Mouse (Mus musculus) midbrain, embryonic 12.5 days (tissue): ENCODE data around the gene Olfr266. TPM values are rescaled to one million over a fixed set of nuclear protein-coding genes. Genes with fewer than 3 reads are reported as not detected.

Experiments used
- ATAC-seq: fragments of 200-750 bp; cut with Nextera tagmentation; 2 replicates; pipeline ENCODE4 v1.8.0; 2017; ENCODE audit warnings: low read depth, moderate TSS enrichment, moderate library complexity; ENCODE audit not compliant: low FRiP score
- H3K27ac ChIP-seq: fragments of 300-500 bp; sonication (generic); replicated peaks from 2 replicates; pipeline ENCODE4 v1.5.1; 2016; ENCODE audit warnings: mild to moderate bottlenecking
- H3K27me3 ChIP-seq: fragments of 300-500 bp; sonication (generic); 2 replicates; pipeline ENCODE4 v1.6.1; 2016; ENCODE audit warnings: mild to moderate bottlenecking
- H3K36me3 ChIP-seq: fragments of 300-500 bp; sonication (generic); 2 replicates; pipeline ENCODE4 v1.6.1; 2016
- H3K4me1 ChIP-seq: fragments of 300-500 bp; sonication (generic); 2 replicates; pipeline ENCODE4 v1.6.1; 2016
- H3K4me2 ChIP-seq: fragments of 300-500 bp; sonication (generic); replicated peaks from 2 replicates; pipeline ENCODE4 v1.6.1; 2016; ENCODE audit warnings: mild to moderate bottlenecking, moderate library complexity
- H3K4me3 ChIP-seq: fragments of 300-500 bp; sonication (generic); 2 replicates; pipeline ENCODE4 v1.5.1; 2016; ENCODE audit warnings: mild to moderate bottlenecking
- H3K9ac ChIP-seq: fragments of 300-500 bp; sonication (generic); replicated peaks from 2 replicates; pipeline ENCODE4 v1.6.1; 2016; ENCODE audit warnings: mild to moderate bottlenecking, moderate library complexity
- H3K9me3 ChIP-seq: fragments of 300-500 bp; sonication (generic); 2 replicates; pipeline ENCODE4 v1.6.1; 2016; ENCODE audit warnings: mild to moderate bottlenecking
- WGBS: fragments of 180-500 bp; shearing (Covaris S2); methylation state at CpG from one replicate; pipeline ENCODE4 v1.1.7; 2016; 5-methylcytosine and 5-hydroxymethylcytosine counted together
- polyA plus RNA-seq: library from polyadenylated mRNA; unstranded; fragments of >200 nt; fragmentation: Nextera tagmentation; extraction: Ambion mirVana; gene quantifications from 2 replicates; pipeline ENCODE4 v1.2.1, GENCODE M21; 2016

The Olfr266 gene
- not detected in 2 replicates for polyA plus RNA-seq

DNA sequence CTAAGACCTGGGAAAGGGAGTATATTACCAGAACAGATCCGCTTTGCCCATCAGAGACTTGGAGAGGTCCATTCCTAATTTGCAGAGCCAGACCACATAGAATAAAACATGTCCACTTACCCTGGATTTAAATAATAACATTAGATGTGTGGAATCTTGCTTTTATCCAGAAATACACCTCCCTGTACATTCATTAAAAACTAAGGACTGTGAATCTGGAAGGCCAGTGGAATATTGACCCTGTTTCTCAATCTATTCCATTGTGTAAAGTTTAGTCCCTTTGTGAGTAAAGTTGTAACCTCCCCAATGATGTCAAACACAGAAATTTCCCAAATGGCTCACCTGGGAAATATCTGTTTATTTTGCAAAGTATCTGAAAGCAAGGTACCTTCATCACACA is at the start of gene Olfr266:
Olfr266 (minus strand) TSS at position 101 of the 400 bp plus-strand sequence.
- Histone ChIP-seq H3K4me1 (no peaks in the 10 kb centered on the region), H3K4me2 (no peak within 1 kb of the TSS), H3K9me3 (0 out of 2 replicates have a peak, but pooled peaks cover 6% of the 10 kb centered on the region), H3K27ac (no peak within 1 kb of the TSS), H3K36me3 (no peaks in the 10 kb centered on the region), H3K4me3 (no peak within 1 kb of the TSS), H3K27me3 (no peaks in the 10 kb centered on the region), H3K9ac (no peak within 1 kb of the TSS)
- ATAC-seq: no peak
- 80% methylated on average over 1 of the region's 1 CpGs for WGBS

DNA sequence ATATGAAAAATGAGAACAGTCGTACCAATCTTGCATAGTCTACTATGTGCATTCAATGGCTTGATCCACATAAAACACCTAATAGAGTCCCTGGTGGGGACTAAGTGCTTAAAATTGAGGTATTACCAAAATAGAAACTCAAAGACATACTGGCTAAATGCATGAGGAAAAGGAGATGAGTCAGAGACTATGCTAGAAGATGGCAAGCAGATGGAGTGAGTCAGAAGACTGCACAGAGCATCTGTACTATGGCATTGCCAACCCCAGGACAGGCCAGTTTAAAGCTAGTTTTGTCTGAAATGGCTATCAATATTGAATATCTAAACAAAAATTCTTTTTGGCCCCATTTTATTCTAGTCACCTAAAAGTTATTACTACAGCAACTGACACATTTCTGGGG is 49.5 kb upstream of the Olfr266 start:
- Histone ChIP-seq H3K9me3 (0 out of 2 replicates have a peak, but pooled peaks cover 3% of the 10 kb centered on the region), H3K36me3 (no peaks in the 10 kb centered on the region), H3K9ac (no peak overlapping the region), H3K27me3 (no peaks in the 10 kb centered on the region), H3K4me3 (no peak overlapping the region), H3K27ac (no peak overlapping the region), H3K4me2 (no peak overlapping the region), H3K4me1 (no peaks in the 10 kb centered on the region)
- WGBS: 87% methylated on average over 1 of the region's 1 CpGs
- no peak for ATAC-seq

- Histone ChIP-seq H3K9me3 (0 out of 2 replicates have a peak, but pooled peaks cover 3% of the 10 kb centered on the region), H3K4me2 (no peak overlapping the region), H3K27ac (no peak overlapping the region), H3K36me3 (no peaks in the 10 kb centered on the region), H3K9ac (no peak overlapping the region), H3K27me3 (no peaks in the 10 kb centered on the region), H3K4me1 (no peaks in the 10 kb centered on the region), H3K4me3 (no peak overlapping the region)
- ATAC-seq: no peak
These were observed 46.8 kb upstream of the Olfr266 start for GRCm38 (mm10) chr3:106872893-106873292.

GRCm38 (mm10) chr3:106832107-106832506 is 6.0 kb upstream of the Olfr266 start:
- WGBS: 79% methylated on average over 1 of the region's 1 CpGs
- no peak for ATAC-seq

DNA sequence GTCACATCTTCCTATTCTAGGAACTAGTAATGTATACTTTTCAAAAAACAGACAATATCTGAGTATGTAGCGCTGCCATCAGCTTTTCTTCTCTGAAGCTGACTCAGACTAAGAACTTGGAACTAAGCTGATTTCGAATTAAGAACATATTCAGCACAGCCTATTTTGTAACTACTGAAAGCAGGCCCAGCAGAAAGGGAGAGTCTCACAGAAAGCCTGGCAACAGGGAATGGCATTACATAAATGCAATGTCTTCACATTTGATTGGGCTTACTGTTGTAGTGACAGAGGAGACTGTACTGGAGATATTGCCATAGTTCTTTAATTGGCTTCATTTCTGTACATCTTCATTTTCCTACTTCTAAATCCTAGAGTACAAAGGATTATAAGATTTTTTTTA is 8.4 kb downstream of the Olfr266 start:
- H3K9ac ChIP-seq: no peak overlapping the region
- WGBS: 75% methylated on average over 2 of the region's 2 CpGs
- no peak overlapping the region for H3K27ac ChIP-seq
- H3K9me3 ChIP-seq: 0 out of 2 replicates have a peak, but pooled peaks cover 3% of the 10 kb centered on the region
- no peak overlapping the region for H3K4me3 ChIP-seq
- H3K36me3 ChIP-seq: no peaks in the 10 kb centered on the region
- no peaks in the 10 kb centered on the region for H3K4me1 ChIP-seq
- no peak for ATAC-seq
- no peak overlapping the region for H3K4me2 ChIP-seq
- H3K27me3 ChIP-seq: no peaks in the 10 kb centered on the region

More at GRCm38 (mm10) chr3:106832107-106832506, 6.0 kb upstream of the Olfr266 start:
- H3K4me2 ChIP-seq: no peak overlapping the region
- H3K27ac ChIP-seq: no peak overlapping the region
- H3K9ac ChIP-seq: no peak overlapping the region
- H3K4me3 ChIP-seq: no peak overlapping the region
- H3K27me3 ChIP-seq: no peaks in the 10 kb centered on the region
- no peaks in the 10 kb centered on the region for H3K36me3 ChIP-seq
- no peaks in the 10 kb centered on the region for H3K4me1 ChIP-seq
- peaks cover 7% of the 10 kb centered on the region; the same call in 1 of the 2 replicates for H3K9me3 ChIP-seq

DNA sequence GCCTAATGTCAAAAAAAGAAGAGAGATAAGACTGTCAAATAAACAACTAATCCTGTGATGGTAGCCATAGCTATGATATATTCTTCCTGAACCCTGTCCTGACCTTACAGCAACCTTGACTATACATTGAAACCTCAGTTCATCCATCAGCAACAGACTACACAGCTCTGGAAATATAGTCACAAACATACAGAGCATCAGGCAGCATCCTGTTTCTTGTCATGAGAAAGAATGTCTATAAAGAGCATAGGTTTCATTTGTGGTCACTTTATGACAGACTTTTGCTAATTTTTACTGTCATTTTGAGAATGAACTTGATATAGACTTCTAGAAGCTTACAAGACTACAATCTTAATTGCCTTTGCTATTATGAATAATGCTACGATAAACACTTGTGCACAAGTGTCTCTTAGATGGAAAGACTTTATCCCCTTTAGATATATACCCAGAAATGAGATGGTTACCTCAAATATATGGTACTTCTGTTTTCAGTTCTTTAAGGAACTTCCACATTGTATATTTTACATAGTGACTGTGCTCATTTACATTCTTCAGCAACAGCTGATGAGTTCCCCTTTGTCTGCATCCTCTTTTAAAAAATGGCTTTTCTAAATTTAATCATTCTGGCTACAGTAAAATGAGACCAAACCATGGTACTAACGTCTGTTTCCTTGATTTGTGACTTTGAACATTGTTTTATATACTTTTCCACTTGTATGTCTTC is 17.0 kb downstream of the Olfr266 start:
- Histone ChIP-seq H3K36me3 (no peaks in the 10 kb centered on the region), H3K4me2 (no peak overlapping the region), H3K27me3 (no peaks in the 10 kb centered on the region), H3K9ac (no peak overlapping the region), H3K4me1 (no peaks in the 10 kb centered on the region), H3K27ac (no peak overlapping the region), H3K4me3 (no peak overlapping the region), H3K9me3 (0 out of 2 replicates have a peak, but pooled peaks cover 2% of the 10 kb centered on the region)
- no peak for ATAC-seq
- WGBS: 71% methylated on average over 2 of the region's 2 CpGs

- H3K36me3 ChIP-seq: no peaks in the 10 kb centered on the region
- H3K9ac ChIP-seq: no peak overlapping the region
- H3K4me2 ChIP-seq: no peak overlapping the region
- H3K9me3 ChIP-seq: 0 out of 2 replicates have a peak, but pooled peaks cover 2% of the 10 kb centered on the region
- no peak overlapping the region for H3K27ac ChIP-seq
- ATAC-seq: no peak
- H3K27me3 ChIP-seq: no peaks in the 10 kb centered on the region
- H3K4me3 ChIP-seq: no peak overlapping the region
- no peaks in the 10 kb centered on the region for H3K4me1 ChIP-seq
These were observed 28.0 kb downstream of the Olfr266 start for GRCm38 (mm10) chr3:106798079-106798478.

GRCm38 (mm10) chr3:106789930-106790329 is 36.2 kb downstream of the Olfr266 start, which contains the start of gene Cd53:
TSS of gene Cd53 (minus strand) at chr3:106790149.
- H3K27me3 ChIP-seq: no peaks in the 10 kb centered on the region
- H3K27ac ChIP-seq: no peak within 1 kb of the TSS
- H3K9ac ChIP-seq: no peak within 1 kb of the TSS
- WGBS: 91% methylated on average over 2 of the region's 2 CpGs
- H3K4me1 ChIP-seq: no peaks in the 10 kb centered on the region
- ATAC-seq: no peak
- no peak within 1 kb of the TSS for H3K4me2 ChIP-seq
- no peaks in the 10 kb centered on the region for H3K36me3 ChIP-seq
- H3K4me3 ChIP-seq: no peak within 1 kb of the TSS
- H3K9me3 ChIP-seq: no peaks in the 10 kb centered on the region

DNA sequence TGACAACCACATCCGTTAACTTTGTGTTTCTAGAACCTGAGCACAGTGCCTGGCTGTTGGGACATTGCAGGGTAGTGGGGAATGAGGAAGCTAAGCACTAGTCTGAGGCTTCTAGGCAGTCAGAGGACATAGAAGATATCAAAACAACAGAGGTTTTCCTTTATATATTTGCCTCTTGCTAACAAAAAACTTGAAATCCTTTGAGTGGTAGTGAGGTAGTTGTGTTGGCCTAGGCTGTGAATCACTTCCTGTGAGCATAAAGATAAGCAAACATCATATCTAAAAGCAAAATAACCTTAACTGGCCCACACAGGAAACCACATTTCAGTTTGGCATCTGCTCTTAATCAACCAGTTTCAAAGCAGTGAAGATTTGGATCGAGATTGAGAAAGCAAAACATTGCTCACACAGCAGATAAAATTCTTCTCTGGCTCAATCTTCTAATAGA is 37.6 kb downstream of the Olfr266 start:
- H3K27ac ChIP-seq: no peak overlapping the region
- no peak overlapping the region for H3K9ac ChIP-seq
- H3K4me3 ChIP-seq: no peak overlapping the region
- H3K4me2 ChIP-seq: no peak overlapping the region
- H3K36me3 ChIP-seq: no peaks in the 10 kb centered on the region
- no peaks in the 10 kb centered on the region for H3K4me1 ChIP-seq
- 57% methylated on average over 2 of the region's 2 CpGs for WGBS
- no peaks in the 10 kb centered on the region for H3K9me3 ChIP-seq
- no peak for ATAC-seq
- H3K27me3 ChIP-seq: no peaks in the 10 kb centered on the region

DNA sequence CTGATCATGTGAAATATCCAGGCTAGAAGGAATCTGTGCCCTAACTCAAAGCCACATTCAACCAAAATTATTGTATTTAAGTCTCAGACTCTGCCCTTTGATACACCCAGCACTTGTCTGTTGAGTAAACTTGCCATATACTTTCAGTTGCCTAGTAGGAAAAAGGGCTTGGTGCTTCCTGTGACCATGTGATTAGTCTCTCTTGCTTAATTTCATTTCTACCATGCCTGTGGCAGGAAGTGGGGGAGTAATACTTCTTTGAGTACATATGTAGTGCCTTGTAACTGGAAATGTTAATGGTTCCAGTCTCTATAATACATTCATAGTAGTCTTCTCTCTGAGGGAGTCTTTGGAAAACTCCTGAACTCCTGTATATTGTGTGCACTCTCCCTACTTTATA is 38.1 kb downstream of the Olfr266 start:
- Histone ChIP-seq H3K9ac (no peak overlapping the region), H3K27ac (no peak overlapping the region), H3K9me3 (no peaks in the 10 kb centered on the region), H3K4me1 (no peaks in the 10 kb centered on the region), H3K4me3 (no peak overlapping the region), H3K36me3 (no peaks in the 10 kb centered on the region), H3K4me2 (no peak overlapping the region), H3K27me3 (no peaks in the 10 kb centered on the region)
- no peak for ATAC-seq

DNA sequence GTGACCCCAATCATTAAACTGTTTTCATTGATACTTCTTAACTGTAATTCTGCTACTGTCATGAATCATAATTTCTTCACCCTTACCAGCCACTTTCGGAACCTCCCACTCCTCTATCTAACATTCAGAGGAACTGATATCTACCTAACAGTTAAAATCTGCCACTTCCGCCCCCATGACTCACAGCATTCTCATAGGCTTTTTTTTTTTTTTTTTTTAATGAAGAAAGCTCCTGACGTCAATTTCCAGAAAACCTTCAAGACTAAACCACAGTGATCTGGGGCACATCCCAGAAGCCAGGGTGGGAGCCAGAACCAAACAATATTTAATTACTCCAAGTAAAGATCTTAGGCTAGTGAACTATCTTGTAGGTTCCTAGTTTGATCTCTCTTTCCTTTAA is 41.0 kb downstream of the Olfr266 start:
- H3K27me3 ChIP-seq: no peaks in the 10 kb centered on the region
- no peaks in the 10 kb centered on the region for H3K9me3 ChIP-seq
- WGBS: 81% methylated on average over 3 of the region's 3 CpGs
- H3K9ac ChIP-seq: no peak overlapping the region
- no peaks in the 10 kb centered on the region for H3K36me3 ChIP-seq
- H3K27ac ChIP-seq: no peak overlapping the region
- no peaks in the 10 kb centered on the region for H3K4me1 ChIP-seq
- ATAC-seq: no peak
- H3K4me3 ChIP-seq: no peak overlapping the region
- H3K4me2 ChIP-seq: no peak overlapping the region

DNA sequence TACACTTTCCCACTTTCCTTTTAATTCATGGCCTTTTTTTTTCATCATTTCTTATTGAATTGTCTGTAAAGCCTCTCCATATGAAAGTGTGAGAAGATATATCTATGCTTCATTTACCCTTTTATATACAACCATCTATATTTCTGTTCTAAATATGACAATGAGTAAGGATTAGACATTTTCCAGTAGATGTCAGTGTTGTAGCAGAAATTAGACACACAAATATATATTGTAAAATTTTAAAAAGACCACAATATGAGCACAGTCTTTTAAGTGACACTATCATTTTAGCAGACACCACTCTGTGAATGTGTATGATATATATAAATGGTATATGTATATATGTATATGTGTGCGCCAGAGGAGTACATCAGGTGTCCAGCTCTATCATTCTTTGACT is 54.3 kb downstream of the Olfr266 start:
- Histone ChIP-seq H3K27ac (no peak overlapping the region), H3K4me2 (no peak overlapping the region), H3K4me1 (no peaks in the 10 kb centered on the region), H3K27me3 (no peaks in the 10 kb centered on the region), H3K36me3 (no peaks in the 10 kb centered on the region), H3K9ac (no peak overlapping the region), H3K4me3 (no peak overlapping the region), H3K9me3 (peaks cover 2% of the 10 kb centered on the region; the same call in 1 of the 2 replicates)
- 79% methylated on average over 1 of the region's 1 CpGs for WGBS
- no peak for ATAC-seq
